Mouse (Mus musculus): ENCODE results near the gene Exosc2.

DNA sequence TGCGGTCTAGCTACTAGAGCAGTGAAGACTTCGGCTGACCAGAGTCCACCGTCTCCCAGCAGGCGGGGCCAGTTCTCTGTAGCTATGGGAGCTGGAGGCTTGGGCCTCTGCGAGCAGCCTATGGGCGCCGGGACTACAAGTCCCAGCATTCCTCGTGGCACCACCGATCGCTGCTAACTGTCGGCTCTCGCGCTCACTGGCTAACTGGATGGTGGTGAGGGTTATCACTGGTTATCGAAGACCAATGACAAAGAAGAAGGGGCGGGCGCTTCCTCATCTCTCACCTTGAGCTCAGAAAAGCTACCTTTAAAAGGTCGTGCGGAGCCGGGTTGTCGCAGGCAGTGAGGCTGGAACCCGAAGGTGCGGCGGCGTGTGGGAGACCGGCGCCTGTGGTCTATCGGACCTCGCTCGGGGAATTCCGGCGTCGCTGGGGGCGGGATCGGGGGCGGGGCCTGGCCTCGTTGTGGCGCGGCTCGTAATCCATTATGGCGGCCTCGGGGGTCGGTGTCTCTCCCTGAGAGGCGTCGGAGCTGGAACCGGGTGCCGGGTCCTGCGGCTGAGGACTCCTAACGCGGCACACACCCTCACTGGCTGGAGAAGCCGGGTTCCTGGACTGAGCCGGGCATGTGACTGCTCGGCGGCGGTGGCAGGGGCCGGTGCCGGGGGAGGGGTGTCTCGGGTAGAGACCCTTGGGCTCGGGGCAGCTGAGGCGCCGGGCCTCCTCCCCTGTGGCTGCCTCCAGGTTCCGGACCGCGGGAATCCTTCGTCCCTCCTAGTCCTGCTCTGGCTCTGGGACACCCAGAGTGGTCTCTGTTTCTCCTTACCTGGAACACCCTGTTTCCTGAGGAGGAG lies 17.8 kb downstream of the Exosc2 start, which contains the start of gene Abl1:
- peak; percentile 12; the same call in 1 of the 2 replicates for TF ChIP-seq CTCF (IDR thresholded peaks at IDR 0.05; ENCODE audit: extremely low read depth, insufficient read depth, low read length)
- TF ChIP-seq POLR2A (IDR thresholded peaks at IDR 0.05; ENCODE audit: extremely low read depth, insufficient read depth, low read length): peak; percentile 64; the same call in 1 of the 2 replicates

All from cortical plate, adult 2 months (tissue).